In genomic region chr13:111685751-111686462, GRCm38 (mm10) we compare ENCODE assay signal across 8 mouse cellular contexts. TPM values are rescaled to one million over a fixed set of nuclear protein-coding genes. Genes with fewer than 3 reads are reported as not detected.
DNase-seq lines count a peak whose midpoint lies in the region; ATAC-seq lines count a peak whose summit lies in the region.

No protein-coding gene starts in this region.

- H3K4me3 ChIP-seq in brown adipose tissue, adult 24 weeks (ENCODE audit: insufficient read depth, low read depth, low read length) = peak overlapping the region; percentile 77
- peak overlapping the region; percentile 95 for H3K4me3 ChIP-seq in heart, embryonic 13.5 days
- H3K4me3 ChIP-seq in liver, embryonic 12.5 days = peak overlapping the region; percentile 95
- H3K4me3 ChIP-seq in stomach, embryonic 14.5 days (ENCODE audit: low read depth, low read length) = peak overlapping the region; percentile 94

- H3K9me3 ChIP-seq in heart, embryonic 13.5 days = no peaks in the 10 kb centered on the region
- no peaks in the 10 kb centered on the region for H3K9me3 ChIP-seq in liver, embryonic 12.5 days (replicated peaks)
- no peaks in the 10 kb centered on the region for H3K9me3 ChIP-seq in stomach, embryonic 14.5 days (ENCODE audit: control insufficient read depth, low read depth, low read length)

- WGBS in heart, embryonic 13.5 days = under 1% methylated on average over 68 of the region's 86 CpGs
- under 1% methylated on average over 69 of the region's 86 CpGs for WGBS in liver, embryonic 12.5 days (ENCODE audit: insufficient replicate concordance)
- under 1% methylated on average over 82 of the region's 86 CpGs for WGBS in stomach, embryonic 14.5 days

- ATAC-seq in CD4-positive, CD25-positive, alpha-beta regulatory T cell, adult 4 months = peak; percentile 90
- ATAC-seq in erythroid progenitor cell, adult 5-6 weeks (replicated peaks; ENCODE audit: low FRiP score, poor library complexity, severe bottlenecking) = peak; percentile 49
- ATAC-seq in heart, embryonic 13.5 days (ENCODE audit: extremely low read depth, insufficient number of reproducible peaks, low FRiP score, low TSS enrichment) = peak; percentile 82
- ATAC-seq in liver, embryonic 12.5 days = peak; percentile 86
- ATAC-seq in stomach, embryonic 14.5 days (ENCODE audit: insufficient number of reproducible peaks, insufficient read depth, low FRiP score, low read depth) = peak; percentile 95

- peak overlapping the region; percentile 19; the same call in 1 of the 2 replicates for H3K27ac ChIP-seq in brown adipose tissue, adult 24 weeks (replicated peaks; ENCODE audit: low read depth, low read length)
- peak overlapping the region; percentile 97 for H3K27ac ChIP-seq in heart, embryonic 13.5 days (replicated peaks)
- H3K27ac ChIP-seq in liver, embryonic 12.5 days = peak overlapping the region; percentile 93
- peak overlapping the region; percentile 95 for H3K27ac ChIP-seq in stomach, embryonic 14.5 days (ENCODE audit: low read length)

- peak overlapping the region; percentile 97 for H3K9ac ChIP-seq in heart, embryonic 13.5 days
- peak overlapping the region; percentile 96 for H3K9ac ChIP-seq in liver, embryonic 12.5 days
- H3K9ac ChIP-seq in stomach, embryonic 14.5 days (replicated peaks; ENCODE audit: low read depth, low read length) = peak overlapping the region; percentile 93

- peak; percentile 92 for DNase-seq in kidney, postnatal 10 days
- peak; percentile 70 to 80 for DNase-seq in natural killer cell, adult 2 months (ENCODE audit: low spot score in 2 of 2)

- H3K4me2 ChIP-seq in heart, embryonic 13.5 days = peak overlapping the region; percentile 94
- H3K4me2 ChIP-seq in liver, embryonic 12.5 days = peak overlapping the region; percentile 98
- peak overlapping the region; percentile 84 for H3K4me2 ChIP-seq in stomach, embryonic 14.5 days (replicated peaks; ENCODE audit: low read depth, low read length)

- H3K27me3 ChIP-seq in heart, embryonic 13.5 days (replicated peaks) = no peaks in the 10 kb centered on the region
- no peaks in the 10 kb centered on the region for H3K27me3 ChIP-seq in liver, embryonic 12.5 days (replicated peaks)
- no peaks in the 10 kb centered on the region for H3K27me3 ChIP-seq in stomach, embryonic 14.5 days (ENCODE audit: control insufficient read depth, insufficient read depth, low read length)

- no peaks in the 10 kb centered on the region for H3K4me1 ChIP-seq in brown adipose tissue, adult 24 weeks (ENCODE audit: control insufficient read depth, insufficient read depth, insufficient read length, low read length)
- H3K4me1 ChIP-seq in heart, embryonic 13.5 days = peaks cover 21% of the 10 kb centered on the region
- H3K4me1 ChIP-seq in liver, embryonic 12.5 days = peaks cover 36% of the 10 kb centered on the region
- no peaks in the 10 kb centered on the region for H3K4me1 ChIP-seq in stomach, embryonic 14.5 days (ENCODE audit: control insufficient read depth, insufficient read depth, low read length)

- H3K36me3 ChIP-seq in heart, embryonic 13.5 days = peaks cover 13% of the 10 kb centered on the region
- peaks cover 19% of the 10 kb centered on the region for H3K36me3 ChIP-seq in liver, embryonic 12.5 days
- H3K36me3 ChIP-seq in stomach, embryonic 14.5 days (ENCODE audit: control insufficient read depth, insufficient read depth, low read length) = no peaks in the 10 kb centered on the region

RNA-seq across cellular contexts. Expression of gene Mier3, which starts 5.1 kb away (rescaled TPM):
- polyA plus RNA-seq in CD4-positive, CD25-positive, alpha-beta regulatory T cell, adult 4 months (2017; shearing (Covaris generic)) = 10 to 100 TPM; 12.3 to 16.5 TPM
- 6.1 and 14.9 TPM in 2 replicates for polyA plus RNA-seq in brown adipose tissue, adult 24 weeks (2012; ENCODE audit: insufficient read depth, insufficient read length, missing spikeins)
- 106 and 114 TPM in 2 replicates for total RNA-seq in erythroid progenitor cell, adult 5-6 weeks (2015; ENCODE audit: low replicate concordance)
- 166 and 174 TPM in 2 replicates for total RNA-seq in erythroid progenitor cell, adult 5-6 weeks (2017; ENCODE audit: low replicate concordance)
- polyA plus RNA-seq in heart, embryonic 13.5 days (2015; fragmentation: Nextera tagmentation; extraction: Ambion mirVana) = 12.2 and 13.7 TPM in 2 replicates
- polyA plus RNA-seq in liver, embryonic 12.5 days (2016; fragmentation: Nextera tagmentation; extraction: Ambion mirVana) = 17.6 and 18.2 TPM in 2 replicates
- 29.5 and 29.9 TPM in 2 replicates for polyA plus RNA-seq in stomach, embryonic 14.5 days (2014; fragmentation: Nextera tagmentation; extraction: Ambion mirVana)

Comparison
In these comparisons a context has a peak if more than half of its experiments do, and no peak if none do; other contexts are left out.
1. Peak in every context shown above with its lines: DNase-seq, ATAC-seq, H3K4me3 ChIP-seq and H3K27ac ChIP-seq.
2. H3K27ac ChIP-seq: peak in every context shown above with its lines; median percentile 97 in heart, embryonic 13.5 days; 95 in stomach, embryonic 14.5 days; 93 in liver, embryonic 12.5 days; 19 in brown adipose tissue, adult 24 weeks.